Mouse (Mus musculus): ENCODE measurements around the gene Ralgps1.

Gene Ralgps1

GRCm38 (mm10) chr2:33129005-33129404 lies 242.3 kb downstream of the Ralgps1 start:
- no peak for TF ChIP-seq GATA4 (IDR thresholded peaks at IDR 0.05; ENCODE audit: insufficient replicate concordance, low read length)

GRCm38 (mm10) chr2:33127271-33127670 lies 244.0 kb downstream of the Ralgps1 start:
- no peak for TF ChIP-seq GATA4 (IDR thresholded peaks at IDR 0.05; ENCODE audit: insufficient replicate concordance, low read length)

- TF ChIP-seq GATA4 (IDR thresholded peaks at IDR 0.05; ENCODE audit: insufficient replicate concordance, low read length): no peak
Observed at GRCm38 (mm10) chr2:33122856-33123255, 248.4 kb downstream of the Ralgps1 start.

GRCm38 (mm10) chr2:33100536-33100935 lies 270.8 kb downstream of the Ralgps1 start:
- no peak for TF ChIP-seq GATA4 (IDR thresholded peaks at IDR 0.05; ENCODE audit: insufficient replicate concordance, low read length)

- no peak for TF ChIP-seq GATA4 (IDR thresholded peaks at IDR 0.05; ENCODE audit: insufficient replicate concordance, low read length)
Observed at GRCm38 (mm10) chr2:33095221-33095671, 276.0 kb downstream of the Ralgps1 start.

- no peak for TF ChIP-seq GATA4 (IDR thresholded peaks at IDR 0.05; ENCODE audit: insufficient replicate concordance, low read length)
Observed at GRCm38 (mm10) chr2:33090620-33091520, 280.4 kb downstream of the Ralgps1 start.

- TF ChIP-seq GATA4 (IDR thresholded peaks at IDR 0.05; ENCODE audit: insufficient replicate concordance, low read length): no peak
Observed at GRCm38 (mm10) chr2:33089356-33090032, 281.8 kb downstream of the Ralgps1 start.

GRCm38 (mm10) chr2:33086671-33087363 lies 284.5 kb downstream of the Ralgps1 start:
- TF ChIP-seq GATA4 (IDR thresholded peaks at IDR 0.05; ENCODE audit: insufficient replicate concordance, low read length): no peak

- TF ChIP-seq GATA4 (IDR thresholded peaks at IDR 0.05; ENCODE audit: insufficient replicate concordance, low read length): no peak
Observed at GRCm38 (mm10) chr2:33086016-33086596, 285.2 kb downstream of the Ralgps1 start.

GRCm38 (mm10) chr2:33084221-33084620 lies 287.1 kb downstream of the Ralgps1 start:
- no peak for TF ChIP-seq GATA4 (IDR thresholded peaks at IDR 0.05; ENCODE audit: insufficient replicate concordance, low read length)
